Mouse (Mus musculus) liver, embryonic 14.5 days (tissue): ENCODE results near the gene Olfr810.

Source experiments
- CTCF ChIP-seq: IDR thresholded peaks from 2 replicates; pipeline ENCODE4 v1.5.1; 2016; ENCODE audit warnings: antibody characterized with exemption, low read depth, control low read depth
- EP300 ChIP-seq: IDR thresholded peaks from 2 replicates; pipeline ENCODE4 v1.6.1; 2016; ENCODE audit warnings: antibody characterized with exemption, low read depth

GRCm38 (mm10) chr10:129765182-129765581 lies 29.5 kb downstream of the Olfr810 start, which contains the start of gene Olfr808:
- TF ChIP-seq CTCF (no peak), EP300 (no peak)
